Mouse (Mus musculus): ENCODE data around the gene Pmm2.

The Pmm2 gene

DNA sequence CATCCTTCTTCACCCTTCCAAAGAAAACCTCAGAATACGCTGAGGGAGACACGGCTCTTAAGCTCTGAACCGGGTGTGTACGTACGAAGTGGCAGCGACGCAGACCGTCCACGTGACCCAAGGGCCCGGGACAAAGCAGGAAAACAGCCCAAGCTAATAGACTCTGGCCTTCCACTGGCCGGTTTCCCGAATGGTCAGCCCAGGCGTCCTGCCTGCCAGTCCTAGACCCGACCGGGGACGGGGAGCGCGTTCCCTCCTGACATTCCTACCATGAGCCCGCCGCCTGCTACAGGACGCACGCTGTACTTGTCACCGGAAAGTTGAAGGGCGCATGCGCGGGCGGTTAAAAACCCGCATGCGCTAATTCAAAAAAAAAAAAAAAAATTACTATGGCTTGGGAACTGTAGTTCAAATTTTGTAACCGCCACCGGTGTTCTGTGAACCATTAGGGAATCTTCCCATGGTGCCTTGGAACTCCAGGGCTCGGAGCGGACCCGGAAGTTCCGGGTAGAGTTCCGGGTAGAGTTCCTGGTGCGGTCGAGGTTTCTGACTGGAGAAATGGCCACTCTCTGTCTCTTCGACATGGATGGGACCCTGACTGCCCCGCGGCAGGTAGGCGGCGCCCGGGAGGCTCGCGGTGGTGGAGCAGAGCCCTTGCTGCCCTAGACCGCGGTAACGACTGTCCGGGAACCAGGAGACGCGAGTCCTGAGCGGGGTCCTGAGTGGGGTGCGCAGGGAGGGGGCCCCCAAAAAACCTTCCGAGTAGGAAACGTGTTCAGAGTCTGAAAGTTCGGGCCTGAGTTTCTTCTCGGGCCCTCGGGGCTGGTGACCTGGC lies at the start of gene Pmm2, which contains the start of gene Tmem186:
Gene Pmm2 (plus strand): TSS at position 458 of the 835 bp plus-strand sequence.
Gene Tmem186 (minus strand): TSS at position 496 of the 835 bp plus-strand sequence.
- DNase-seq: peak; percentile 92

DNA sequence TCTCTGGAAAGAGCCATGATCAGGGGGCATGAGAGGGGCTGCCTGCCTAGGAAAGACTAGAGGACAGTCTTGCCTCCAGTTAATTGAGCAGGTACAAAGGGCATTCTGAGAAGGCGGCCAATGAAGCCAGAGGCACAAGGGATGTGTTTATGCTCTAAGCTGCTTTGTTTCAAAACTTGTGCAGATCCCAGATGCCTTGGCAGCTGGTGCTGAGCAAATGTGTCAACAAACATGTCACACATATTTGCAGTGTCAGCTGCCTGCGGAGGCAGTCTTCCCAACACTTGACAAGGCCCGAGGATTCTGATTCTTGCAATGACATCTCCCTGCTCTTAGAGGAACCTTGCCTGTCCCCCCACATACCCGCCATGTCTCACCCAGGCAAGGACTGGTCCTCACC lies 42.1 kb upstream of the Pmm2 start:
- no peak for DNase-seq

DNA sequence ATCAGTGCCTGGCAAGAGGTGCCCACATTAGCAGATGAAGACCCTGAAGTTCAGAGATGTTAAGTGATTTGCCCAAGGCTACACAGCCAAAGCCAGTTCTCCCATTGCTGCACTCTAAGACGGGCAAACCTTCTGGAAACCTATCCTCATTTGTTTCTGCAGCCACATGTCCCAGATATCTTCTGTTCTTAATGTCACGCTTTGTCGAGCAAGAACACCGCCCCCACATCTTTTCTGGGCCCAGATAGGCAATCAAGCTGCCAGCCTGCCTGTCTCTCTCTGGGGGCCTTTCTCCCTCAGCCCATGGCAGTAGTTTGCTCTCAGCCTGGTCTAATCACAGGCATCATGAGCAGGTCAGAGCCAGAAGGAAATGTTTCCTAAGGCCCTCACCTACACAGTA lies 41.1 kb upstream of the Pmm2 start:
- no peak for DNase-seq

DNA sequence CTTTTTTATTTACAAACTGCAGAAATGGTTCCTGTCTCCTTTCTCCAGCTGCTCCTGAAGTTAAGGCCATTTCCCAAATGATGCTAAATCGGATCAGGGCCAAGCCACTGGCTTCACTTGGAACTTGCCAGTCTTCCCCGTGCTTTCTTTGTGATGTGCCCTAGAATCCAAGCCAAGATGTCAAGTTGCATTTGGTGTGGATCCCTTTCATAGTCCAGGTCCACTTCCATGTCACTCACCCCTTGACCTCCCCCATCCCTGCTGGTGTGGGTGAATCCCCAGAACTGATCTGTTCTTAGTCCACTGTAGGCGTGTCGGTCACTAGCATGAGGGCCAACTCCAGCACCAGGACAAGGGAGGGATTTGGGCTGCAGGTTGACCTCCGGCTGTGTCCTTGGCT lies 40.0 kb upstream of the Pmm2 start:
- DNase-seq: no peak

DNA sequence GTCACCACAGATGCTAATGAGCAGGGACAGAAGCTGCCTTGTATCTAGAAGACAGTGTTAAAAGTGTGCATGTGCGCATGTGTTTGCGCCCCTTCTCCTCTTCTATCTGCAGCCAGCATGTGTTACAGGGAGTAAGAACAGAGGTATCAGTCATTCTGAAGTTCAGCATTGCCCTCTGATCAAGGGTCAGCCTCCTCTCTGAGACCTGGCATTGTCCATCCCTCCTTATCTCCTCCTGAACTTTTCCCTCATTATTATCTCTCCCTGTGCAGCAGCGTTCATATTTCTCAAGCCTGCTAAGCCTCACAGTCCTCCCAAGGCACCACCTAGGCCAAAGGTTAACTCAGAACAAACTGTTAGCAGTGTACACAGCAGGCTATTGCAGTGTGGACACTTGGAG lies 33.7 kb upstream of the Pmm2 start:
- DNase-seq: no peak

DNA sequence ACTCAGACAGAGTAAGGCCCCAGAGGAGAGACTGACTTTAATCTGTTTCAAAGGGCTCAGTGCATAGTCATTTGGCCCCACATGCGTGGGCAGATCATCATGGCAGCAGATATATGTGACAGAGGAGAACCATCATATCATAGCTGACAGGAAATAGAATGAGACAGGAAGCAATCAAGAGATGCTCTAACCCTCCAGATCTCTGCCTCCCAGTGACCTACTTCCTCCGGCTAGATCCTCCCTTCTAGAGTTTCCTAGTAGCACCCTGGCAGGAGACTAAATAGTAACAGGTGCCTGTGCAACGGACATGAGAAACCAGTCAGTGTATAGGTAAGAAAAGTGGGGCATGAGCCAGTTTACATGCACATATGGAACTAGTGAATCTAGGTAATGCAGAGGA lies 27.1 kb upstream of the Pmm2 start:
- DNase-seq: no peak

DNA sequence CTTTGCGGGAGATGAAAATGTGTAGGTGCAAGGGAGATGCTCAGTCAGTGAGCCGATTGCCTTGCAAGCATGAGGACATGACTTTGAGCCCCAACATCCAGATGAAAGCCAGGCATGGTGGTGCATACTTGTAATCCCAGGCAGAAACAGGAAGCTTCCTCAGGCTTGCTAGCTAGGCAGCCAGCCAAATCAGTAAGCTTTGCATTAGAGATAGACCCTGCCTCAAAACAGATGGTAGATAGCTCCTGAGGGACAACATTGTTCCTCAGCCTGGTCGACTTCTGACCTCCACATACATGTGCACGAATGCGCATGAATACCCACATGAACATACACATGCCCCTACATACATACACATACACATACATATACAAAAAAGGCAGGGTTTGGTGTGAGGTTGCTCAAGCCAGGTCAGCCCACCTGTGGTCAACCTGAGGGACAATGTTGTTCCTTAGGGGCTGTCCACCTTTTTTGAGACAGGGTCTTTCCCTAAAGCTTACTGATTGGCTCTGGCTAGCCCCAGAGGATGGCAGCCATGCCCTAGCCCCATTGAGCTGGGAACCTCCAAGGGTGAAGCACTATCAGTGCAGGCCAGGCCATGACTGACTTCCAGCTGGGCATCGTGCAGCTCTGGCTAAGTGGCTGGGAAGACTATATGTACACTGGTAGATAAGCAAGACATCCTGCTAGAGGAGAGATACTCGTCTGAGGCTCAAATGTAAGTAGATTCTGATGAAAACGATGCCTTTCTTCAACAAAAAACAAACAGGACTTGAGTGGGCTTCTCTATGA lies 25.1 kb upstream of the Pmm2 start:
- no peak for DNase-seq

DNA sequence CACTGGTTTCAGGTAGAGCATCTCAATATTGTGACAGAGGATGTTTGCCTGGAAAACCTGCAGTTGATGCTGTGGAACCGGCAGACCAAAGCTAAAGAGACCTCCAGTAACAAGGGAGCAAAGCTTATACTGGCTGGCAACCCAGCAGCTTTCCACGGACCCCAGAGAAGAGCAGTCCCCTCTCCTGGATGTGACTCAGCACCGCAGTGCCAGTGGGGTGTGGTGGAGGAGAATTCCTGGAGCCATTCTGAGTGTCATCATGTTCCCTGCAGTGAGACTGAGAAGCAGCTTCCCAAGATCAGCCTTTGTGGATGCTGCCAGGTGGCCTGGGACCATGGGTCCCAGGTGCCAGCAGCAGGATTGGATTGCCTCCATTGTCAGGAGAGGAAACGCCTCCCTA lies 24.4 kb upstream of the Pmm2 start:
- DNase-seq: no peak

DNA sequence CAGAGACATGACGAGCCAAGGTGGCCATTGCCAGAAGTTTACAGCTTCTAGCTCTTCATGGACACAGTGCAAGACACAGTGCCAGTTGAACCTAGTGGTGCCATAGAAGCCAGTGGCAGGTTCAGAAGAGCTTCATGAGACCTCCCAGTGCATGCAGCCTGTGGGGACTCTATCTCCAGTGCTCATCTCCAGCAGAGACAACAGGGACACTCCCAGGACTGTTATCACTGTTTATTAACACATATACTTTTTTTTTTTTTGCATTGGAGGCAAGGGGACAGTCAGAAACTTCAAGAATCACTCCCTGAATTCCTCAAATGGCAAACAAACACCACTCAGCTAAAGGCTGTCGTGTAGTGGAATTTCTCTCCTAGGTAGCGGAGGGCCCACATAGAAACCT lies 24.0 kb upstream of the Pmm2 start:
- DNase-seq: no peak

DNA sequence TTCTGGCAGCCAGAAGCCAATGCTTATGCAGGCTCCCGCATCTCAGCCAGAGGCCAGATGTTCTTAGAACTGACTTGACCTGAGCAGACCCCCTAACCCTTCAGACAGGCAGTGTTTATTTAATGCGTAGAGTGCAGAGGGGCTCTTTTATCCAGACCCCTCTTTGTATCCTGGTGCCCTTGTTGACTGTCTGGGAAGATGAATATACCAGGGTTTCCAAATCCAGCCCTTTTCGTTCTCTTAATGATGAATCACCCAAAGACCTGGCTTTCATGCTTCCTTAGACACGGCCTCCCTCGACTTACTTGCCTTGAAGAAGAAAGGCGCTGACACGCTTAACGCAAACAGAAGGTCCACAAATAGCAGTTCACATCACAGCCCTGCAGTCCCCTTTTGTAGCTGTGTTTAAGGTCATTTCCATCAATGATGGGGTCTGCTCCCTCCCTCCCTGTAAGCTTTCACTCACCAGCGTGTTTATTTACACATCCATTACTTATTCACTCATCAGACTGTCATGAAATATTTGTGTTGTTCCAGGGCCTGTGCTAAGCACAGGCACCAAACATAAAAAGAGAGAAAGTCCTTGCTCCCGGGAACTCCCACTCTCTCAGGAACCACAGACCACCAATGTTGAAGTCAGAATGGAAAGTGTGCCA lies 17.7 kb upstream of the Pmm2 start:
- peak; percentile 56 for DNase-seq

DNA sequence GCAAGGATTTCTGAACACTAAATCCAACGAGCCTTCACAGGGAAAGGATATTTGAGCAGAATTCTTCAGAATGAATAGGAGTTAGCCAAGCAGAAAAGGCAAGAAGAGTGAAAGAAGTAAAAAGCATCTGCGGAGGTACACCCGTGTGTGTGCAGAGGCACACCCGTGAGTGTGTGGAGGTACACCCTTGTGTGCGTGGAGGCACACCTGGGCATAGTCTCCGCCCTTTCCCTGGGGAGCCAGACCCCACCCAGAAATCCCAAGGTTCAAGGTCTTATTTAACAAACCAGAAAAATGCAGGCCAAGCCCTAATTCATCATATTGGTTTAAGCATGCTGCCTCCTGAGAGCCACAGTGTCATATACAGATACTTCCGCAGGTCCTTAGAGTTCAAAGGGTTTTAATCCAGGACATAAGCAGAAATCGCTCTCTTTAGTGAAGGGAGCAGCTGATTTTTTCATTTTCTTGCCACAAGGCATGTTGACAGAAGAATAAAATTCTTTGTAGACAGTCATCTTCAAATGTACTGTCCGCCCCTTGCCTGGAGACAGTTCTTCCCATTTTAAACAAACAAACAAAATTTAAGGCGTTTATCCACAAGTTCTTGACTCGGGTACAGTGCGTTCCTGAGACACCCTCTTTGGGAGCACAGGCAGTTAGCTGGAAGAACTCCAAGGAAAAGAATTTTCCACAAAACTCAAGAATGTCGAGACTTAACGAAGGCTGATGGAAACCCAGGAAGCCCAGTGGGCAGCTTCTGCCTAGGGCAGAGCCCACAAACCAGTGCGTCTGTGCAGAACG lies 17.0 kb upstream of the Pmm2 start:
- no peak for DNase-seq

DNA sequence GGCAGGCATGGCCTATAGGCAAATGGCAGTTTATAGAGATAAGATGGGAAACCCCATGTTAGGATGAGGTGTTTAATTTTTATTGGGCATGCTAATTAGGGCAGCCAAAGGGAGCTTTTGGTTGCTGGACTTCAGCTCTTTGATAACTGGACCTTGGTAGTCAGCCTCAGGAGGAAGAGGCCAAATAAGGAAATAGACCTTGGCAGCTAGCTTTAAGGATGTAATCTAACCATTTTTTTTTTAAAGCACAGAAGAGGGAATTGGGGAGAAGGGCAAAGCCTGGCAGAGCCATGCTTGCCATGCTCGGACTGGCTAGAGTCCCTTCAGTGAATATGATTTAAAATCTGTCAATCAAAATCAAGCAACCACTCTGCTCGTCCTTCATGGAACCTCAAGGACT lies 7.1 kb upstream of the Pmm2 start:
- no peak for DNase-seq

DNA sequence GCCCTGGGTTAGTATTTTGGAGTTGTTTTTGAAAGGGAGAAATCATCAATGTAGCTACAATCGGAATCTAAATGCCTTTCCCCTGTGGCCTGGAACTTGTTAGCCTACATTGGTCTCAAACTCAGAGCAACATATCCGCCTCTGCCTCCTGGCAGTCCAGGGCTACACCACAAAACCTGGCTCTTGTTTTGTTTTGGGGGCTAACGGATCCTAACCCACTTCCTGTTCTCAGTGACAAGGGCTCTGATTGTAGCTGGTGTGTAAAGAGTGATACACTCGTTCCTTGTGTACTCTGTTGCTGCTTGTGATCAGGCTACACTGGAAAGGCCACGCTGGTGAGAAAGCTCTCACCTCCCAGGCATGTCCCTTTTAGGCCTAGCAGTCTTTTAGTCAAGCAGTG lies 6.0 kb upstream of the Pmm2 start:
- DNase-seq: no peak

DNA sequence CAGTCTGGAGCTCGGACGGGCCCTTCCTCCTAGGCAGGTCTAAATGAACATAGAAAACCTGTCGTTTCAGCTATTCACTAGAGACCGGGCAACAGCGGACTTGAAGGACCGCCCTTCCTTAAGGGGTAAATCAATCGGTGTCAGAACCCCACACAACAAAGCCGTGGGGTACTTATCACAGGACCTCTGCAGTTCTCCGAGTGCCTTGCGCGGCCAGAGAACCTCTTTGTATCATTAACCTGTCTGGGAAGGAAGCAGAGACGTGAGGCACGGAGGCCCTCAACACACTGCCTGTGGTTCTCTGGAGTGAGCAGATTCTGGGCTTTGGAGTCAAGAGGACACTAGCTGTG lies 632 bp upstream of the Pmm2 start:
- DNase-seq: no peak

DNA sequence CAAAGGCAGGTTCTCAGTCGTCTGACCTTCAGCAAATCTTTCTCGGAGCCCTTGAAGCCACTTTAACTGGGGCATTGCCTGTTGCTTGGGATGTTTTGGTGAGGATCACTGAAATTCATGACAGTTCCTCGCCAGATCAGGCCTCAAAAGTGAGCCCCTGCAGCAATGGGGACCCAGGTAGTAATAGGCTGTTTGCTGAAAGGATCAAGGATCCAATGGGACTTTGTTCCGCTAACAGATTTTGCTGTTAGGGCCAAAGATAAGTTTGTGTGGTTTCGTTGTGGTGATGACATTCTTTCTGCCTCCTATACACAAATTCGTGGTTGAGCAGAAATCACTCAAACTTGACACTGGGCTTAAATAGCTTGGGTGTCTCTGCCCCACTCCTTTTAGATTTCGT lies 657 bp downstream of the Pmm2 start:
- DNase-seq: no peak

DNA sequence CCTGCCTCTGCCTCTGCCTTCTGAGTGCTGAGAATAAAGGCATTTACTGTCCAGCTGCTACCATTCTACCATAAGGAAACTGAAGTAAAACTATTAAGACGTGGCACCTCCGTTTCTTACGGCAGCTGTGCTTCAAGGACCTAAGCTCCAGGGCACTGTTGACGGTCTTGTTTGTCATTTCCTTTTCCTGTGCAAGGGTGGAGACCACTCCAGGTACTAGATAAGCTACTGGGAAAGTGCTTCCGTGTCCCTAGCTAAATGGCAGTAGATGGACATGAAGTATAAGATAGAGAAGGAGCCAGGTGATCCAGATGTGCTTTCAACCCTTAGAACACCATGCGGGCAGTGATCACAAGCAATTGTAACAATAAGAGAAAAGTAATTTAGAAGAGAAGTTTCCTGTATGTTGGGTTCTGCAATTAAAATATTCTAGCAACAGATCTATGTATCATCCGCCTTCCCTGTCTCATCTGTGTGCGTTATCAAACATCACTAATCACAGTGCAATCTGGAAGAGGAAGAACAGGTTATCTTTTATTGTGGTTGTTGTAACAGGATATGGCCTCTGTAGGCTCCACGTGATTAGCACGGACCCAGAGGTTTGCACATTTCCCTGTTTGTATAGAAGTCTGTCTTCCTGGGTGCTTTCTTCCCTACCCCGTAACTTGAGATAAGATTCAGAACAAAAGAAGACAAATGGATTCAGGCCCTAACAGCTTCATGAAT lies 2.2 kb downstream of the Pmm2 start:
- DNase-seq: no peak

DNA sequence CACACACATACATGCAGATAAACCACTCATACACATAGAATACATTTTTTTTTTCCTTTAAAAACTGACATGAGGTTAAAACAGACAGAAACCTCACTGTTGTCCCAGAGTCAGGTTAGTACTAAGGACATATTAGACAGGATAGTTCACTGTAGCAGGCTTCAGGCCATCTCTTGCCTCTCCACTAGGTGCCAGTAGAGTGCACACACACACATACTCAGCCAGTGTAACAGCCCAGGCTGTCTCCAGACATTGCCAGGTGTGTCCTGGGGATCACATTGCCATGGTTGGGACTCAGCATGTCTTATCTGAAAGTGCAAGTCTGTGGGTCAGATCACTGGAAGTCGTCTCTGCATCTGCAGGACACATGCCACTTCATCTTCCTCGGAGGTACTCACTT lies 6.4 kb downstream of the Pmm2 start:
- DNase-seq: peak; percentile 56

DNA sequence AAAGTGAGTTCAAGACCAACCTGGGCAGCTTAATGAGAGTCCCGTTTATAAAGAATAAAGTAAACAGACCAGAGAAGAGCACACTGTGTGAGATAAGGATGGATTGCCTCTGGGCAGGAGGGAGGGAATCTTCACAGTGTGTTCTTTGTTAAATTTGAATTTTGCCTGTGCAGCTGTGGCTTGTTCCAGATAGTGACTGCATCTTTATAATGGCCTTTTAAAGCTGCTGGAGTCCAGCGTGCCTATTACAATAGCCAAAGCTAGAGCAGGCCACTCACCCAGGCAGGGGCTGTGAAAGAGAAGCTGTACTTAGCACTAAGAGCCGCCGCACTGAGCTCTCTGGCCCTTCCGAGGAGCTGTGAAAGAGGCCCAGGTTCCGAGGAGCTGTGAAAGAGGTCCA lies 8.1 kb downstream of the Pmm2 start:
- no peak for DNase-seq

DNA sequence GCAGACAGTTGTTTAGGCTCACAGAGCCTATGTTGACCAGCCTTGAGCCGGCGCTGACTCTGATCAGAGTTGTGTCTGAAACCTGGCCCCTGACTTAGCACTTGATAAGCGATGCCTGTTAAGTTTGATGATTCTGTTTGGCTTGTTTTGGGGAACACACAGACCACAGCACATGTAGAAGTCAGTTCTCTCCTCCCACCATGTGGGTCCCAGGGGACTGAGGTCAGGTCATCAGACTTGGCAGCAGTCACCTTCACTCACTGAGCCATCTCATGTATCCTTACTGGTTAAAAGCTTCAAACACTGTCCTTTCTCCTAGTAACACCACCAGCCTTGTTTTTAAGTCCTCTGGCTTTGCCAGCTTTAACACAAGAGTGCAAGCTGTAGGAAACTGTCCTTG lies 12.5 kb downstream of the Pmm2 start:
- DNase-seq: no peak

DNA sequence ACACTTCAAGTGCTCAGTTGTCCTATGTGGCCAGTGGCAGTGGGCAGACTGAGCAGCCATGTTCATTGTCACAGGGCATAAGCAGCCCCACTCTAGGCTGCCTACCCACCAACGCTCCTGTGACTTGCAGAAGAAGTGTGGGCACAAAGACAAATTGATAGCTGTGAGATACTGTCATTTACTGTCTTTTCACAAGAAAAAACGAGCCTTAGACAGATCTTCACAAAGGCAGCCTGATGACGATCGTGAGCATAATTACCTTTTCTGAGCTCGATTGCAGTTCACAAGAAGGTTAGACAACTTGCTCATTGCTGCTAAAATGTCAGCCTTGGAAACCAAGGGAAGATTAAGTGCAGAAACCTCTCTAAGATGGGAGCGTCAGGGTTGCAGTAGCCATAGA lies 17.6 kb downstream of the Pmm2 start:
- DNase-seq: no peak

DNA sequence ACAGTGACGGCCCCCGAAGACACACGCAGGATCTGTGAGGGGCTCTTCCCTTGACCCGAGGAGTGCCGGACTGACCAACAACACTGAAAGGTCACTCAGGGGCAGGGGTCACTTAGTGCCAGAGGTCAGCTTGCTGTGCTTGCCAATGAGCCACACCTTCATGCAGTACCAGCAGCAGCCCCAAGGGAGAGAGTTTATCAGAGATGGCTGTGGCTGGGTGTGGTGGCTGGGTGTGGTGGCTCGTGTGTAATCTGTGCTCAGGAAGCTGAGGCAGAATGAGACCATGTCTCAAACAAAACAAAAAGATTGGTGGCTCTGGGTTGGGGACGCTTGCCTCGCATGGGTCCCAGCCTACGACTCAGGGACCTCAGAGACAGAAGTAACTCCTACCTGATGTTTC lies 18.1 kb downstream of the Pmm2 start:
- DNase-seq: no peak

DNA sequence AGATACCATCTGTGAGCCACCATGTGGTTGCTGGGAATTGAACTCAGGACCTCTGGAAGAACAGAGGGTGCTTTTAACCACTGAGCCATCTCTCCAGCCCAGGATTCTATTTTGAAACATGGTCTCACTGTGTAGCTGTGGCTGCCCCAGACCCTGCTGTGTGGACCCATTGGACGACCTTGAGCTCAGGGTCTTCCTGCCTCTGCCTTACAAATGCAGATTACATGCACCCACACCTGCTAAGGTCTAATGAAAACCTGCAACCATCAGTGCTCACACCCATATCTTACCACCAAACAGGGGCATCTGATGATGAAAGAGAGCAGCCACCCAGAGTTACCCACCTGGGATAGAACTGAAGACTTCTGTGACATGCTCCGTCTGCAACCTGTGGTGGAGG lies 18.8 kb downstream of the Pmm2 start:
- DNase-seq: no peak
